Mouse (Mus musculus) stomach, embryonic 16.5 days (tissue): ENCODE measurements around the gene Igfbpl1. TPM values are rescaled to one million over a fixed set of nuclear protein-coding genes. Genes with fewer than 3 reads are reported as not detected.

Experiments
- ATAC-seq: fragments of 200-750 bp; cut with Nextera tagmentation; 2 replicates; pipeline ENCODE4 v1.8.0; 2017; ENCODE audit warnings: moderate number of reproducible peaks, moderate TSS enrichment; ENCODE audit not compliant: insufficient read depth, low FRiP score
- H3K27ac ChIP-seq: fragments of 300-500 bp; sonication (generic); 2 replicates; pipeline ENCODE4 v1.5.1; 2014; ENCODE audit warnings: low read length
- H3K27me3 ChIP-seq: fragments of 300-500 bp; sonication (generic); 2 replicates; pipeline ENCODE4 v1.6.1; 2014; ENCODE audit warnings: low read length, control low read depth, mixed read lengths; ENCODE audit not compliant: control insufficient read depth, insufficient read depth
- H3K36me3 ChIP-seq: fragments of 300-500 bp; sonication (generic); 2 replicates; pipeline ENCODE4 v1.6.1; 2014; ENCODE audit warnings: low read length; ENCODE audit not compliant: control insufficient read depth, insufficient read depth
- H3K4me1 ChIP-seq: fragments of 300-500 bp; sonication (generic); 2 replicates; pipeline ENCODE4 v1.6.1; 2014; ENCODE audit warnings: low read length, control low read depth, mixed read lengths; ENCODE audit not compliant: control insufficient read depth, insufficient read depth
- H3K4me2 ChIP-seq: fragments of 300-500 bp; sonication (generic); 2 replicates; pipeline ENCODE4 v1.6.1; 2014; ENCODE audit warnings: low read depth, low read length, mixed read lengths
- H3K4me3 ChIP-seq: fragments of 300-500 bp; sonication (generic); replicated peaks from 2 replicates; pipeline ENCODE4 v1.5.1; 2014; ENCODE audit warnings: mild to moderate bottlenecking, low read length
- H3K9ac ChIP-seq: fragments of 300-500 bp; sonication (generic); 2 replicates; pipeline ENCODE4 v1.6.1; 2014; ENCODE audit warnings: low read length
- H3K9me3 ChIP-seq: fragments of 300-500 bp; sonication (generic); replicated peaks from 2 replicates; pipeline ENCODE4 v1.6.1; 2016; ENCODE audit warnings: low read length, control low read depth; ENCODE audit not compliant: control insufficient read depth
- WGBS: fragments of 180-500 bp; shearing (Covaris S2); extraction: QIAGEN DNeasy Blood & Tissue Kit; methylation state at CpG from one replicate; pipeline ENCODE4 v1.1.7; 2014; 5-methylcytosine and 5-hydroxymethylcytosine counted together
- polyA plus RNA-seq: library from polyadenylated mRNA; unstranded; fragments of >200 nt; fragmentation: Nextera tagmentation; extraction: Ambion mirVana; gene quantifications from 2 replicates; pipeline ENCODE4 v1.2.1, GENCODE M21; 2015

Gene Igfbpl1
- polyA plus RNA-seq, 1 experiment from 2014 or later: 0.46 TPM

GRCm38 (mm10) chr4:45767891-45768558 lies 58.7 kb downstream of the Igfbpl1 start:
- 0 out of 2 replicates have a peak overlapping the region, but pooled peaks have one; percentile 4 for H3K27ac ChIP-seq
- 16% methylated on average over 11 of the region's 11 CpGs for WGBS
- no peaks in the 10 kb centered on the region for H3K9me3 ChIP-seq
- peaks cover 47% of the 10 kb centered on the region for H3K4me1 ChIP-seq
- no peak overlapping the region for H3K4me2 ChIP-seq
- H3K4me3 ChIP-seq: no peak overlapping the region
- H3K9ac ChIP-seq: no peak overlapping the region
- ATAC-seq: peak; percentile 72
- peaks cover 5% of the 10 kb centered on the region; the same call in 1 of the 2 replicates for H3K27me3 ChIP-seq
- no peaks in the 10 kb centered on the region for H3K36me3 ChIP-seq

GRCm38 (mm10) chr4:45766774-45767173 lies 59.9 kb downstream of the Igfbpl1 start:
- WGBS: 83% methylated on average over 7 of the region's 7 CpGs
- H3K4me2 ChIP-seq: no peak overlapping the region
- H3K27ac ChIP-seq: no peak overlapping the region
- H3K36me3 ChIP-seq: no peaks in the 10 kb centered on the region
- no peak for ATAC-seq
- H3K9ac ChIP-seq: no peak overlapping the region
- H3K9me3 ChIP-seq: no peaks in the 10 kb centered on the region
- no peak overlapping the region for H3K4me3 ChIP-seq
- H3K27me3 ChIP-seq: peaks cover 5% of the 10 kb centered on the region; the same call in 1 of the 2 replicates
- H3K4me1 ChIP-seq: peaks cover 47% of the 10 kb centered on the region

- Histone ChIP-seq H3K36me3 (no peaks in the 10 kb centered on the region), H3K4me1 (peaks cover 43% of the 10 kb centered on the region), H3K9ac (0 out of 2 replicates have a peak overlapping the region, but pooled peaks have one; percentile 10), H3K4me3 (no peak overlapping the region), H3K27me3 (peaks cover 5% of the 10 kb centered on the region; the same call in 1 of the 2 replicates), H3K4me2 (peak overlapping the region; percentile 25), H3K27ac (no peak overlapping the region), H3K9me3 (no peaks in the 10 kb centered on the region)
- 5% methylated on average over 17 of the region's 18 CpGs for WGBS
- ATAC-seq: peak; percentile 15; the same call in 1 of the 2 replicates
Observed at GRCm38 (mm10) chr4:45765565-45766201, 61.0 kb downstream of the Igfbpl1 start.

GRCm38 (mm10) chr4:45765121-45765564 lies 61.6 kb downstream of the Igfbpl1 start:
- 5% methylated on average over 16 of the region's 16 CpGs for WGBS
- no peak for ATAC-seq
- Histone ChIP-seq H3K27me3 (0 out of 2 replicates have a peak, but pooled peaks cover 3% of the 10 kb centered on the region), H3K4me2 (peak overlapping the region; percentile 25), H3K27ac (no peak overlapping the region), H3K4me3 (no peak overlapping the region), H3K9me3 (no peaks in the 10 kb centered on the region), H3K4me1 (peaks cover 43% of the 10 kb centered on the region), H3K36me3 (no peaks in the 10 kb centered on the region), H3K9ac (0 out of 2 replicates have a peak overlapping the region, but pooled peaks have one; percentile 10)

GRCm38 (mm10) chr4:45764141-45764494 lies 62.6 kb downstream of the Igfbpl1 start:
- Histone ChIP-seq H3K4me2 (peak overlapping the region; percentile 42), H3K4me3 (peak overlapping the region; percentile 15), H3K27me3 (0 out of 2 replicates have a peak, but pooled peaks cover 3% of the 10 kb centered on the region), H3K9ac (no peak overlapping the region; the same call in 1 of the 2 replicates), H3K4me1 (peaks cover 43% of the 10 kb centered on the region), H3K9me3 (no peaks in the 10 kb centered on the region), H3K27ac (peak overlapping the region; percentile 55; the same call in 1 of the 2 replicates), H3K36me3 (no peaks in the 10 kb centered on the region)
- 20% methylated on average over 10 of the region's 10 CpGs for WGBS
- no peak for ATAC-seq

GRCm38 (mm10) chr4:45763288-45764140 lies 63.2 kb downstream of the Igfbpl1 start:
- H3K36me3 ChIP-seq: no peaks in the 10 kb centered on the region
- no peaks in the 10 kb centered on the region for H3K9me3 ChIP-seq
- peaks cover 43% of the 10 kb centered on the region for H3K4me1 ChIP-seq
- peak overlapping the region; percentile 42 for H3K4me2 ChIP-seq
- peak overlapping the region; percentile 15 for H3K4me3 ChIP-seq
- WGBS: 15% methylated on average over 18 of the region's 18 CpGs
- peak overlapping the region; percentile 55 for H3K27ac ChIP-seq
- 0 out of 2 replicates have a peak, but pooled peaks cover 3% of the 10 kb centered on the region for H3K27me3 ChIP-seq
- peak overlapping the region; percentile 15; the same call in 1 of the 2 replicates for H3K9ac ChIP-seq
- ATAC-seq: no peak

- Histone ChIP-seq H3K4me3 (no peak overlapping the region), H3K36me3 (no peaks in the 10 kb centered on the region), H3K27ac (no peak overlapping the region), H3K4me1 (peaks cover 39% of the 10 kb centered on the region), H3K27me3 (no peaks in the 10 kb centered on the region), H3K9me3 (no peaks in the 10 kb centered on the region), H3K9ac (no peak overlapping the region), H3K4me2 (no peak overlapping the region)
- 75% methylated on average over 4 of the region's 4 CpGs for WGBS
- ATAC-seq: no peak
Observed at GRCm38 (mm10) chr4:45762600-45762999, 64.1 kb downstream of the Igfbpl1 start.
